Mouse (Mus musculus): ENCODE measurements at regions not wholly inside any gene's neighbourhood (a gene's known extent, or its start where the extent isn't known, plus 50 kb on each side); places are given as distances from the start of the nearest gene placed in this dataset.

- DNase-seq: no peak
Observed at GRCm38 (mm10) chr5:133666473-133666872, 433.0 kb upstream of the Castor2 start.

GRCm38 (mm10) chr5:133662474-133663256 lies 436.8 kb upstream of the Castor2 start:
- no peak for DNase-seq

- no peak for DNase-seq
Observed at GRCm38 (mm10) chr5:133660351-133660750, 439.2 kb upstream of the Castor2 start.

- DNase-seq: no peak
Observed at GRCm38 (mm10) chr5:133656837-133657236, 442.7 kb upstream of the Castor2 start.

- DNase-seq: no peak
Observed at GRCm38 (mm10) chr5:133653431-133653830, 446.1 kb upstream of the Castor2 start.

GRCm38 (mm10) chr5:133650246-133650645 lies 449.3 kb upstream of the Castor2 start:
- DNase-seq: no peak

GRCm38 (mm10) chr5:133645696-133646195 lies 453.8 kb upstream of the Castor2 start:
- DNase-seq: no peak

- DNase-seq: no peak
Observed at GRCm38 (mm10) chr5:133643326-133643725, 456.2 kb upstream of the Castor2 start.

- no peak for DNase-seq
Observed at GRCm38 (mm10) chr5:133634481-133634880, 465.0 kb upstream of the Castor2 start.

- no peak for DNase-seq
Observed at GRCm38 (mm10) chr5:133631812-133632211, 467.7 kb upstream of the Castor2 start.

GRCm38 (mm10) chr5:133619347-133619746 lies 480.2 kb upstream of the Castor2 start:
- DNase-seq: no peak

GRCm38 (mm10) chr5:133601241-133601739 lies 498.2 kb upstream of the Castor2 start:
- DNase-seq: no peak

GRCm38 (mm10) chr5:133600630-133601029 lies 498.9 kb upstream of the Castor2 start:
- no peak for DNase-seq

GRCm38 (mm10) chr5:133598105-133598504 lies 501.4 kb upstream of the Castor2 start:
- no peak for DNase-seq

- no peak for DNase-seq
Observed at GRCm38 (mm10) chr5:133586492-133586891, 513.0 kb upstream of the Castor2 start.

GRCm38 (mm10) chr5:133585181-133585580 lies 514.3 kb upstream of the Castor2 start:
- peak; percentile 3 for DNase-seq

- DNase-seq: no peak
Observed at GRCm38 (mm10) chr5:133576595-133576994, 522.9 kb upstream of the Castor2 start.

- no peak for DNase-seq
Observed at GRCm38 (mm10) chr5:133569096-133569495, 530.4 kb upstream of the Castor2 start.

GRCm38 (mm10) chr5:133566506-133566905 lies 533.0 kb upstream of the Castor2 start:
- DNase-seq: no peak

- no peak for DNase-seq
Observed at GRCm38 (mm10) chr5:133550657-133551056, 548.9 kb upstream of the Castor2 start.

GRCm38 (mm10) chr5:133542217-133542616 lies 557.3 kb upstream of the Castor2 start:
- no peak for DNase-seq

GRCm38 (mm10) chr5:133532678-133533077 lies 566.8 kb upstream of the Castor2 start:
- DNase-seq: no peak

GRCm38 (mm10) chr5:133505661-133506060 lies 593.9 kb upstream of the Castor2 start:
- DNase-seq: no peak

- peak; percentile 8 for DNase-seq
Observed at GRCm38 (mm10) chr5:133487806-133488290, 611.7 kb upstream of the Castor2 start.

Data from kidney, adult 11 months (tissue).